Mouse (Mus musculus) brain, adult 2 months (tissue): ENCODE results near the gene Zscan20.
A peak's percentile ranks its signal among the peaks of the same experiment; 100 is the strongest.

Source experiments
- DNase-seq: peaks from one replicate; pipeline ENCODE4 v3.0.0; 2011; ENCODE audit warnings: low read depth, low spot score

The Zscan20 gene

GRCm38 (mm10) chr4:128609925-128610402 is at the start of gene Zscan20:
TSS of gene Zscan20 (minus strand) at chr4:128610098.
- peak; percentile 100 for DNase-seq

GRCm38 (mm10) chr4:128655446-128655845 is 45.5 kb upstream of the Zscan20 start:
- no peak for DNase-seq

GRCm38 (mm10) chr4:128654505-128655381 is 44.8 kb upstream of the Zscan20 start, which contains the start of gene Phc2:
TSS of gene Phc2 (plus strand) at chr4:128654702.
- DNase-seq, result peak; percentile 99

GRCm38 (mm10) chr4:128652584-128653298 is 42.8 kb upstream of the Zscan20 start:
- DNase-seq, result peak; percentile 30

DNA sequence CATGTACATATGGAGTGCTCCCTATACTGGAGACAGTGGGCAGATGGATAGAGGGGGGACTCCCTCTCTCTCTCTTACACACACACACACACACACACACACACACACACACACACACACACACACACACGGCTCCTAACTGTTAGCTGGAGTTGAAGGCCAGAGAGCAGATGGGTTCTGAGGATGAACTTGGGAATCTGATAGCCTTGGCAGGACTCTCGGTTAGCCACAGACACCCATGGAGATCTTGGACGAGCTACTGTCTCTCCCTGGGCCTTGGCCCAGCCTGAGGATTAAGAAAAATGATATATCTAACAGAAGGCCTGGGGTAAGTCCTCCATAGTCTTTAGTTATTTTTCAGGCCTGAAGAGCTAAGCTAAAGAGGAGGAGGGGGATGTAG is 41.6 kb upstream of the Zscan20 start:
- DNase-seq, result peak; percentile 95

DNA sequence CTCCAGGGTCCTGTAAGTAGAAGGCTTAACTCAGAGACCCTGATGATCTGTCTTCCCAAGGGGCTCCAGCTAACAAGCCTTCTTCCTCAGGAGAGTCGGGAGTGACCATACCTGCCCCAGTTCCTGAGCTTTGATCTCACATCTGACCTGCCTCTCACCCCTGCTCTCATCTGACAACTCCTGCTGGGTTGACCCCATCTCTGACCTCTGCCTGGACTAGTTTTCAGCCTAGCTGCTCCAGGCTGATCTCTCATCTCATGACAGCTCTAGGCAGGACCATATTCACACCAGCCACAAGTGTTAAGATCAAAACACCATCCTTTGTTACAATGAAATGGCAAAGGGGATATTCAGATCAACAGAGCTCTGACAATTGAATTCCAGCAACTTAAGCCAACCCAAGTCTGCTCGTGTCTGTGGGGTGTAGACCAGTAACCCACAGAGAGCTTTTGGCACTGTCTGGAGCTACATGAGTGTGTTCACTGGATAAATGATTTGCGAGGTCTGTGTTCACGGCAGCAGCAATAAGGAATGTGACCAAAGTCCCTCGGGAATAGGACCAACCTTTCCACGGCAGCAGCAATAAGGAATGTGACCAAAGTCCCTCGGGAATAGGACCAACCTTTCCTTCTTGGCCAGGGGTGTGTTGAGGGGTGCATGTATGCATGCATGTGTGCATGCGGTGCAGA is 38.8 kb upstream of the Zscan20 start:
- no peak for DNase-seq

- no peak for DNase-seq
These were observed 36.9 kb upstream of the Zscan20 start for GRCm38 (mm10) chr4:128646762-128647161.

DNA sequence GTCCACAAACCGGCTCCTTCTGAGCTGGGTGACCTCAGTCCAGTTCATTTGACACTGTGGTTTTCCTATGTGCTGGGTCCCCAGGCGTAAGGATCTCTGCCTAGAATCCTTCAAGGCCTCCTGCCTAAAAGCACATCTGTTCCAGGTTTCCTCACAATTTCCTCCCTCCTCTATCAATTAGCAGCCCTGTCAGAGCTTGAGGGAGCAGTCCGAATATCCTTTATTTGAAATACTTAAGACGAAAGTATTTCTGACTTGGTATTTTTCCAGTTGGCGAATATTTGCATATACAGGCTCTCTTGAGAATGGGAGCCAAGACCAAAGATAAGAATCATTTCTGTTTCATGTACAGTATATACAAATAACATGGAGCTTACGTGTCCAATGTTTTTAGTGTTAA is 36.0 kb upstream of the Zscan20 start:
- DNase-seq, result no peak

GRCm38 (mm10) chr4:128641766-128642717 is 32.1 kb upstream of the Zscan20 start:
- DNase-seq, result no peak

DNA sequence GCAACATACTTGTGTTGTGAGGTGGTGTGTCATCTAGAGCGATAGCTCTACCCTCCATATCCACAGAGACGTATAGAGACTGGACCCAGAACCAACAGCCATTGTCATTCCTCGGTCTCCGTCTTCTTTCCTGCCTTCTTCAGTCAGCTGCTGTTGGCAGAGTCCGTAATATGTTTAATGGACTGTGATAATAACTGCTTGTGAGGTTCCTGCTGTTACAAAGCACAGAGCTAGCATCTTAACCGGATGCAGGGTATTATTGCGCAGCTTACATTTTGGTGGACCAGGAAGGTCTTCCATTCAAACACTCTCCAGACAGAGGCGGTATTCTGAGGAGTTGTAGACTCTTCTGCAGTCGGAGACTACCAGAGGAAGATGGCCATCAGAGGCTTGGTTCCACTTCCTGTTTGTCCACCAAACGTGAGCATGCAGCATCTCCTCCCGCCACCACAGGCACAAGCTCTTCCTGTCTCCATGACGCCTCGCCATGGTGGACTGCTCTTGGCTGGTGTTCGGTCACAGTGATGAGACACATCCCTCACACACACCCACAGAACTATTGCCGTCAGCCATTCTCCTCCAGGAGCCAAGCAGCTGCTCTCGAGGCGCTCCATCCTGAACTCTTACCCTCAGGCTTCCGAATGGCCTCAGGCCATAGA is 28.5 kb upstream of the Zscan20 start:
- no peak for DNase-seq

GRCm38 (mm10) chr4:128637250-128637649 is 27.4 kb upstream of the Zscan20 start:
- DNase-seq, result no peak

GRCm38 (mm10) chr4:128635894-128636585 is 26.1 kb upstream of the Zscan20 start:
- no peak for DNase-seq

DNA sequence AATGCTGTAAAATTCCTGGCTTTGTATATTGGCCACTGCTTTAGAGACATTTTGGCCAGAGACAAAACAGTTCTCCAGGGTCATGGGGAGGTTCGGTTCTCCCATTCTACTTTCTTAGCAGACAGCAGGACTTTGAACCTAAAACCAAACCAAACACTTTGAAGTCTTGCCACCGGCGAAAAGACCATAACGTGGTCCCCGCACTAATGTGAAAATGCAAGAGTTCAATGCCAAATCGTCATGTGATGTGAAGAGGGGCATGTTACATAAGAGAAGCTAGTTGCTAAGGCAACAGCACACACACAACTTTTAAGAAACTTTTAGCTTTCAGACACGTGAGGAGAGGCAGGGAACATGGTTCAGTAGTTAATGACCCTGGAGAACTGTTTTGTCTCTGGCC is 25.6 kb upstream of the Zscan20 start:
- DNase-seq, result peak; percentile 60

DNA sequence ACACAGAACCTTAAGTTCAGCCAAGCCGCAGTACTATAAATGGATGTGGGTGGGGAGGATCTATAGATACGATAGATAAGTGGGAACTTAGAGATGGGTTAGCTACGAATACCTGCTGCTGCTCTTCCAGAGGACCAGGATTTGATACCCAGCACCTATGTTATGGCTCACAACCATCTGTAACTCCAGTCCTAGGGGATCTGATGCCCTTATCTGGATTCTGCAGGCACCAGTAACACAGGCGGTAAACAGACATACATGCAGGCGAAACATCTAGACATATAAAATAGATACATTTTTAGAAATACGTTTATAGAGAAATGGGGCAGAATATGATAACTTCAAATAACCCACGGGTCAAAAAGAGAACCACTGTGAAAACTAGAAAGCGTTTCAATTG is 11.2 kb upstream of the Zscan20 start:
- DNase-seq, result no peak

DNA sequence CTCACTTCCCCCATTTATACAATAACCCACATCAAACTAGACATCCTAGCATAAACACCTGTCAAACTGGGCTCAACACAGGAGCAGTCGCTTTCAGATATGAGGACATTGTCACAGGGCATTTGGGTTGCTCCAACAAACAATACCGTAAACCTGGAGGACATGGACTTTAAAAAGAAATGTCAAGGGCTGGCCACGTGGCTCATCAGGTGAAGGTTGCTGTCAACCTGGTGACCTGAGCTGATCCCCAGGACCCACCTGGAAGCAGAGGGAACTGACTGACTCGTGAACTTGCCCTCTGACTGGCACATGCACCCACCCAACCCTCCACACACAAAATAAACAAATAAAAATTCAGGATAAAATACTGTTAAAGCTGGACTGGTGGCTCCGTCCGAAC is 10.7 kb upstream of the Zscan20 start:
- no peak for DNase-seq

- no peak for DNase-seq
These were observed 9.1 kb upstream of the Zscan20 start for GRCm38 (mm10) chr4:128618963-128619362.

GRCm38 (mm10) chr4:128618246-128618911 is 8.5 kb upstream of the Zscan20 start, which contains the start of gene Tlr12:
TSS of gene Tlr12 (minus strand) at chr4:128618619.
- no peak for DNase-seq

- no peak for DNase-seq
These were observed 7.6 kb upstream of the Zscan20 start for GRCm38 (mm10) chr4:128617363-128618120.
